Mouse (Mus musculus) forebrain, embryonic 15.5 days (tissue): ENCODE measurements at regions not wholly inside any gene's neighbourhood (a gene's known extent, or its start where the extent isn't known, plus 50 kb on each side); places are given as distances from the start of the nearest gene placed in this dataset.

Experiments used
- ATAC-seq: fragments of 200-750 bp; cut with Nextera tagmentation; replicated peaks from 2 replicates; pipeline ENCODE4 v1.8.0; 2017; ENCODE audit warnings: mild to moderate bottlenecking, moderate TSS enrichment, moderate library complexity
- H3K27ac ChIP-seq: fragments of 300-500 bp; sonication (generic); replicated peaks from 2 replicates; pipeline ENCODE4 v1.5.1; 2015; ENCODE audit warnings: mild to moderate bottlenecking, inconsistent platforms
- H3K27me3 ChIP-seq: fragments of 300-500 bp; sonication (generic); 2 replicates; pipeline ENCODE4 v1.6.1; 2015; ENCODE audit warnings: inconsistent platforms
- H3K36me3 ChIP-seq: fragments of 300-500 bp; sonication (generic); 2 replicates; pipeline ENCODE4 v1.6.1; 2015; ENCODE audit warnings: mild to moderate bottlenecking, inconsistent platforms
- H3K4me1 ChIP-seq: fragments of 300-500 bp; sonication (generic); 2 replicates; pipeline ENCODE4 v1.6.1; 2015; ENCODE audit warnings: inconsistent platforms
- H3K4me2 ChIP-seq: fragments of 300-500 bp; sonication (generic); replicated peaks from 2 replicates; pipeline ENCODE4 v1.6.1; 2015; ENCODE audit warnings: mild to moderate bottlenecking, inconsistent platforms
- H3K4me3 ChIP-seq: fragments of 300-500 bp; sonication (generic); 2 replicates; pipeline ENCODE4 v1.5.1; 2015; ENCODE audit warnings: mild to moderate bottlenecking, inconsistent platforms
- H3K9ac ChIP-seq: fragments of 300-500 bp; sonication (generic); replicated peaks from 2 replicates; pipeline ENCODE4 v1.6.1; 2015; ENCODE audit warnings: mild to moderate bottlenecking, inconsistent platforms
- H3K9me3 ChIP-seq: fragments of 300-500 bp; sonication (generic); 2 replicates; pipeline ENCODE4 v1.6.1; 2016; ENCODE audit warnings: inconsistent platforms
- WGBS: fragments of 180-500 bp; shearing (Covaris S2); methylation state at CpG from one replicate; pipeline ENCODE4 v1.1.7; 2015; ENCODE audit warnings: mixed read lengths; 5-methylcytosine and 5-hydroxymethylcytosine counted together

DNA sequence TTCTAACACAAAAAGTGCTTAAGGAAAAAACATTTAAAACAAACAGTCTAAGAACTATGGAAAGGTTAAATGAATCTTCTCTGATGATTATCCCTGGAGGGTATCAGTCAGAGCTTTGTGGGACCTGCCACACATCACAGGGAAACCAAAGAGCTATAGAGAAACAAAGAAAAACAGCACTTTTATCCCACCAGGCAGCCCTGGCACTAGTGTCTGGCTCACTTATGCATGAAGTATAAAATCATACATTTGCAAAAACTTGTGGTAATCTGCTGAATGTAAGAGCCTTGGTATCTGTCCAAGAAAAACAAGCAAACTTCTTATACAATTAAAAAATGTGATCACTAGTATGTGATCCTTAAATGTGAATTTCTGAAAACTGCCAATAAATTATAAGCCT, 972.4 kb upstream of the Ctnnd2 start:
- H3K9me3 ChIP-seq = no peaks in the 10 kb centered on the region
- H3K27me3 ChIP-seq = no peaks in the 10 kb centered on the region
- H3K27ac ChIP-seq = peak overlapping the region; percentile 65
- H3K4me3 ChIP-seq = no peak overlapping the region
- ATAC-seq = 0 out of 2 replicates have a peak, but pooled peaks have one; percentile 57
- H3K9ac ChIP-seq = no peak overlapping the region
- H3K4me1 ChIP-seq = no peaks in the 10 kb centered on the region
- no peak overlapping the region for H3K4me2 ChIP-seq
- H3K36me3 ChIP-seq = no peaks in the 10 kb centered on the region

DNA sequence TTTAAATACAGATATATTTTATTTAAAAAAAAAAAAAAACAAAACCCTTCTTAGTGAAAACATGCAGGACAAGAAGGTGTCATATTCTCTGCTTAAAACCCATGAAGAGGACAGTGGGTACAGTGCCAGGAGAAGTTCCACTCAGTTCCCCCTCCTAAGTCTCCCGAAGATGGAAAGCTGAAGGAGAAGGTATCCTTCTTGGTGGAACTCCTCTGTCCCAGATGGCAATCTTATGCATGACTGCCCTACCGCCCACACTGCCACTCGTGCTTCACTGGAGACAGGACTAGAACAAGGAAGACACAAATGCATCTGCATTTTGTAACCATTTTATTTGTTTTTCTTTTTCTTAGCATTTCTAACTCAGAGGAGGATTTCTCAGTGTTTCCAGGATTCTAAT, 948.7 kb upstream of the Ctnnd2 start:
- Histone ChIP-seq H3K4me1 (no peaks in the 10 kb centered on the region), H3K9me3 (no peaks in the 10 kb centered on the region), H3K27me3 (no peaks in the 10 kb centered on the region), H3K4me2 (no peak overlapping the region), H3K4me3 (no peak overlapping the region), H3K27ac (no peak overlapping the region), H3K36me3 (no peaks in the 10 kb centered on the region), H3K9ac (no peak overlapping the region)
- WGBS = 55% methylated on average over 3 of the region's 3 CpGs
- no peak for ATAC-seq

DNA sequence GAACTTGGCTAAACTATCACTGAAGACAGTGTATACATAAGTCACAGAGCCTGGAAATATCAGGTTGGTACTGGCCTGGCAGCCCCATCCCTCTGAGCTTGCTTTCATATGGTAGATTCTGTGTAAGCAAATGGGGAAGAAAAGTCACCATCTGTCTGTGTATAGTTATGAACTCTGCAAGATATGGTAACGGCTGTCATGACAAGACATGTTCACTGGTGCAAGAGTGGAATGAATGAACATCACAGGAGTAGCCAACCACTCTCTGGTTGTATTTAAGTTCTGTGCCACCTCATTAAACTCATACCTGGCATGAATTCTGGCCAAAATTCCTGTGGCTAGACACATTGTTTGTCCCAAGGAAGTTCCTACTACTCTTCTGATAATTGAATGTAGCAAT, 945.5 kb upstream of the Ctnnd2 start:
- Histone ChIP-seq H3K9ac (no peak overlapping the region), H3K27me3 (no peaks in the 10 kb centered on the region), H3K36me3 (no peaks in the 10 kb centered on the region), H3K4me1 (no peaks in the 10 kb centered on the region), H3K27ac (no peak overlapping the region), H3K4me3 (no peak overlapping the region), H3K4me2 (no peak overlapping the region), H3K9me3 (no peaks in the 10 kb centered on the region)
- peak; percentile 63; the same call in 1 of the 2 replicates for ATAC-seq
- WGBS = 72% methylated on average over 1 of the region's 1 CpGs

DNA sequence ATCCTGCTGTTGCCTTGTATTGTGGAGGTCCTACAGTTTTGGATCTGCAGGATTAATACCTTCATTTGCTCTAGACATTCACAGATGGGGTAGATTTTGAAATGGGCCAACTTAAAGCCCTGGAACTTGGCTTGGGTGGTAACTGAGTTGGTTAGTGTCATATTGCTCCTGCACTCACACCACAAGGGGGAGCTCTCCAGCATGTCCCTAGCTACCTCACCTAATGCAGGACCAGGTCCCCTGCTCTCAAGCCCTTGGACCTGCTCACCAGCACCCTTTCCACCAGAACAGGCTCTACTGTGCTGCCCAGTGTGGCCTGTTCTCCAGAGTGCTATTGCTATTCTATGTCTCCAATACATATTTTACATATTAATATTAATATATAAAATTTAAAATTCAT, 937.8 kb upstream of the Ctnnd2 start:
- Histone ChIP-seq H3K4me1 (no peaks in the 10 kb centered on the region), H3K27me3 (no peaks in the 10 kb centered on the region), H3K9me3 (no peaks in the 10 kb centered on the region), H3K4me2 (no peak overlapping the region), H3K4me3 (no peak overlapping the region), H3K27ac (no peak overlapping the region), H3K36me3 (no peaks in the 10 kb centered on the region), H3K9ac (no peak overlapping the region)
- ATAC-seq = no peak

DNA sequence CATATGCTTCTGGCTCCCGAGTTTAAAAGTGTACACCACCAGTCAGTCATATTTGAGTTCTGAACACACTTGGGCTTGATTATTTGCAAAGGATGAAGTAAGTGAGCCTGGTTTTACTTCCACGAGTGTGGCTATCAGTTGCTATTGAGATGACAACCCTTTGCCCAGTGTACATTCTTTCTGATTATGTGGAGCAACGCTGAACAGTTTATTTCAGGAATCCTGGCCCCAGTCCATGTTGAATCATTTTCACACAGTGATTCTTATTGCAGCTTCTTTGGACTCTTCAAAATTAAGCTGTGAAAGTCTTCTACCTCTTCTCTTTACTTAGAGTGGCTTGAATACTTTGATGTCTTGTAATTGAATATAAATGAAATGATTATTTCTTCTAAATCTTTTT, 917.2 kb upstream of the Ctnnd2 start:
- no peak for ATAC-seq
- Histone ChIP-seq H3K36me3 (no peaks in the 10 kb centered on the region), H3K4me1 (no peaks in the 10 kb centered on the region), H3K27ac (no peak overlapping the region), H3K4me3 (no peak overlapping the region), H3K4me2 (no peak overlapping the region), H3K9ac (no peak overlapping the region), H3K27me3 (no peaks in the 10 kb centered on the region), H3K9me3 (no peaks in the 10 kb centered on the region)
- WGBS = 75% methylated on average over 3 of the region's 3 CpGs

DNA sequence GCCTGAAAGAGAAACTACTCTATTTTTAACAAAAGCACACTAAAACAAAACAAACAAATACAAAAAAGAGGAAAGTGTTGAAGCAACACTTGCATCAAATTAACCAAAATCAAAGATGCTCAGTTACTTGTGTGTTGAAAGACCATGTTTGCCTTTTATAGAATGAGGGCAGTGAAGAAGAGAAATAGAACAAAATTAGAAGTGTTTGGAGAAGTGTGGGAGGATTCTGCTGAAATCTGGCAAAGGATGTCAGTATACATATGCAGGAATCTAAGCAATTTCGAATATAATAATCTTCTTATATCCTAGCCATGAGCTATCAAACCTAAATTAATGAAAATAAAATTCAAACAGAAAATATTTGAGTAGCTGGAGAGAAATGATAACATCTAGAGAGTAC, 905.6 kb upstream of the Ctnnd2 start:
- no peaks in the 10 kb centered on the region for H3K36me3 ChIP-seq
- no peak overlapping the region for H3K27ac ChIP-seq
- no peaks in the 10 kb centered on the region for H3K4me1 ChIP-seq
- no peaks in the 10 kb centered on the region for H3K27me3 ChIP-seq
- H3K4me3 ChIP-seq = no peak overlapping the region
- H3K9ac ChIP-seq = no peak overlapping the region
- WGBS = 67% methylated on average over 1 of the region's 1 CpGs
- no peak overlapping the region for H3K4me2 ChIP-seq
- H3K9me3 ChIP-seq = no peaks in the 10 kb centered on the region
- ATAC-seq = no peak

DNA sequence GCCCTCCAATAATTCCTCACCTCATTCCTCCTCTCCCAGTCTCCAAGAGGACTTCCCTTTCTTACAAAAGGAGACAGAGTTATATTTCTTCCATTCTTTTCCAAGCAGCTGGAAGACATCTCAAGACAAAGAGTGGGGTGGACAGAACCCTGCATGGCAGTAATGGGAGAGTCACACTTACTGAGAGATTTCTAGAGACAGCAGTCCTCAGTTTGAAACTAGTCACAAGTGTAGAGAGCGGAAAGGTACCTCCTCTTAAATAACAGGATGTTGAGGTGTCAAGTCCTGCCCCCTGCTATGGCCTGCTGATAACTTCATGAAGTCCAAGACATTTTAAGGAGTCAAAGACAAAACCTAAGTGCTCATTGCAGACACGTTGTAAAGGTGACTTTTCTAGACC, 875.9 kb upstream of the Ctnnd2 start:
- Histone ChIP-seq H3K27ac (no peak overlapping the region), H3K4me3 (no peak overlapping the region), H3K9ac (no peak overlapping the region), H3K27me3 (no peaks in the 10 kb centered on the region), H3K9me3 (no peaks in the 10 kb centered on the region), H3K4me1 (no peaks in the 10 kb centered on the region), H3K36me3 (no peaks in the 10 kb centered on the region), H3K4me2 (no peak overlapping the region)
- no peak for ATAC-seq
- WGBS = 83% methylated on average over 2 of the region's 2 CpGs
